Mouse (Mus musculus) heart, adult 2 months (tissue): ENCODE measurements at regions not wholly inside any gene's neighbourhood (a gene's known extent, or its start where the extent isn't known, plus 50 kb on each side); places are given as distances from the start of the nearest gene placed in this dataset.

Source experiments
- CTCF ChIP-seq: fragments of 200-600 bp; IDR thresholded peaks from 2 replicates; pipeline ENCODE4 v1.8.1; 2022; ENCODE audit warnings: antibody characterized with exemption, mild to moderate bottlenecking, moderate library complexity
- EP300 ChIP-seq: fragments of 200-500 bp; IDR thresholded peaks from 2 replicates; pipeline ENCODE4 v1.6.1; 2011; ENCODE audit warnings: low read depth, low read length, control low read depth; ENCODE audit not compliant: insufficient read depth

DNA sequence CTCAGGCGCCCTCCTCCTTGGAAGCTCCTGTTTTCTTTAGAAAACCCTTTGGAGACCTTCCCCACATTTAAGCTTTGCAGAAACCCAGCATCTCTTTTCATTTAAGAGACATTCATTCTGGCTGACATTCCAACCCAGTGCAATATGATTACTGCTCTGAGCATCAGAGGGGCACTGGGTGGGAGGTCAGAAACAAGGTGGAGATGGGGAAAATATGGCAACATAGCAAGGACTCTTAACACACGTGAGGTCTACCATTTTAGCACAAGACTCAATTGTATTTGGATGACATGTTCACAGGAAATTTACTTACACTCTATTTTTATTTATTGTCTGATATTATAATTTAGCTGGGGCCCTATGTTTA is 261.8 kb upstream of the A1bg start:
- TF ChIP-seq EP300 (no peak), CTCF (no peak)
